Mouse (Mus musculus) megakaryocyte, embryonic 14.5 days (primary cell): ENCODE measurements around the gene Rnf212.

Source experiments
- FLI1 ChIP-seq: IDR thresholded peaks from 2 replicates; pipeline ENCODE4 v1.6.1; 2012; ENCODE audit warnings: low read length, inconsistent platforms, mixed read lengths
- GATA1 ChIP-seq: IDR thresholded peaks from 3 replicates; pipeline ENCODE4 v1.6.1; 2012; ENCODE audit warnings: mixed read lengths, low read length, inconsistent platforms, borderline replicate concordance

GRCm38 (mm10) chr5:108713096-108713495, 61.7 kb downstream of the Rnf212 start:
- TF ChIP-seq GATA1 (no peak), FLI1 (no peak)
